Mouse (Mus musculus) bone marrow, adult 2 months (tissue): ENCODE measurements around the gene Acss2. TPM values are rescaled to one million over a fixed set of nuclear protein-coding genes. Genes with fewer than 3 reads are reported as not detected.
A peak's percentile ranks its signal among the peaks of the same experiment; 100 is the strongest.
"Not testable (repeated sequence)": the region's sequence is repeated elsewhere in the genome, so short reads cannot be mapped to it uniquely, and the experiment has no call there.

Experiments
- H3K27ac ChIP-seq: fragments of 200-500 bp; 2 replicates; pipeline ENCODE4 v1.5.1; 2012; ENCODE audit warnings: low read depth, mild to moderate bottlenecking, control low read depth, inconsistent platforms, low read length; ENCODE audit not compliant: control insufficient read depth, poor library complexity, insufficient read depth
- H3K4me1 ChIP-seq: fragments of 200-500 bp; 2 replicates; pipeline ENCODE4 v1.6.1; 2011; ENCODE audit warnings: low read length; ENCODE audit not compliant: control insufficient read depth, insufficient read depth
- H3K4me3 ChIP-seq: fragments of 200-500 bp; replicated peaks from 2 replicates; pipeline ENCODE3; 2011; ENCODE audit warnings: mild to moderate bottlenecking, low read depth, low read length, control low read depth; ENCODE audit not compliant: control insufficient read depth
- CTCF ChIP-seq: fragments of 200-500 bp; IDR thresholded peaks from 2 replicates; pipeline ENCODE4 v1.5.1; 2011; ENCODE audit warnings: low read length, control low read depth; ENCODE audit not compliant: control insufficient read depth, insufficient read depth
- POLR2A ChIP-seq: fragments of 200-500 bp; IDR thresholded peaks from 2 replicates; pipeline ENCODE4 v1.6.1; 2011; ENCODE audit warnings: low read depth, mild to moderate bottlenecking, control low read depth, low read length, borderline replicate concordance; ENCODE audit not compliant: control insufficient read depth
- WGBS: fragments of 180-500 bp; shearing (Covaris S2); methylation state at CpG from one replicate; pipeline ENCODE4 v1.1.7; 2018; 5-methylcytosine and 5-hydroxymethylcytosine counted together
- polyA plus RNA-seq: library from polyadenylated mRNA; stranded (reverse); fragments of >200 nt; gene quantifications from 2 replicates; pipeline ENCODE4 v1.2.4, GENCODE M21; 2011; ENCODE audit warnings: low replicate concordance; ENCODE audit not compliant: missing spikeins, insufficient read depth, insufficient read length

Acss2 gene
- polyA plus RNA-seq, 1 experiment = 13.9 TPM

DNA sequence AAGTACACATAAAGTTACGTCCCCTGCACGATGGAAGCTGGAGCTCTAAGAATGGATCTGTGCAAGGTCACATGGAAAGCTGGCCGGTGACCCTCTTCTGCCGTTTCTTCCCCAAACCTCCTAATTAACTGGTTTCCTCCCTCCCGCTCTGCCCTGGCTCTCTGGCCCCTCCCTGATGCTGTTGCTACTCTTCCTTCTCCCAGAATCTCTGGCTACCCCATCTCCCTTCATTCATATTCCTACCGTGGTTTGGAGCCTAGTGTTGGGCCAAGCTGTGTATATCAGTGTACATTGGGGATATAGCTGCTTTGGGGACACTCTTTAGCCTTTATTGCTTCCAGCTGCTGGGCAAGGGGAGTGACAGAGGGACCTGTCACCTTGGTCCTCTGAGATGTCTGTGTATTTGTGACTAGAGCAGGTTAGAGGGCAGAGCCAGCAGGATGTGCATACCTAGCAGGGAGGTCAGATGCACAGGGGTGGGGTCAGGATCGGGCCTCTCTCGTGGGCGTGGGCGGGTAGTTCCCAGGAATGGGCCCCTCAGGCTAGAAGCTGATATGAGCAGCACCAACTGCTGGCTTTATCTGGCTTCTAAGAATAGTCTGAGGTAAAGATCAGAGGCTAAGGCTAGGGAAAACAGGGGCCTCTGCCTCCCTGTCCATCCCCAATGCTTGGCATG is 87.0 kb downstream of the Acss2 start:
- TF ChIP-seq POLR2A = no peak
- TF ChIP-seq CTCF = no peak
- Histone ChIP-seq H3K4me3 (no peak overlapping the region), H3K4me1 (no peaks in the 10 kb centered on the region; the same call in 1 of the 2 replicates), H3K27ac (peak overlapping the region; percentile 77)
- WGBS = 56% methylated on average over 10 of the region's 10 CpGs

DNA sequence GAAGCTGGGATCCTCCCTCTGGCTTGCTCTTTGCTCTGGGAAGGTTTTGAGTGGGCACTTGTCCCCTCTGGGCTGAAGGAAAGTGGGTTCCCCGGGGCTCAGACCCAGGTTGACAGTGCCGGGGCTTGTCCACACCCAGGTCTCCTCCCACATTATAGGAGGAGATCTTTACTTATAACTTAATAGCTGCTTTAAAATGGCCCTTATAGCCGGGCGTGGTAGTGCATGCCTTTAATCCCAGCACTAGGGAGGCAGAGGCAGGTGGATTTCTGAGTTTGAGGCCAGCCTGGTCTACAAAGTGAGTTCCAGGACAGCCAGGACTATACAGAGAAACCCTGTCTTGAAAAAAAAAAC is 87.5 kb downstream of the Acss2 start:
- H3K4me3 ChIP-seq, H3K4me1 ChIP-seq: not testable (repeated sequence)
- WGBS = 58% methylated on average over 4 of the region's 4 CpGs
- H3K27ac ChIP-seq = peak overlapping the region; percentile 77

DNA sequence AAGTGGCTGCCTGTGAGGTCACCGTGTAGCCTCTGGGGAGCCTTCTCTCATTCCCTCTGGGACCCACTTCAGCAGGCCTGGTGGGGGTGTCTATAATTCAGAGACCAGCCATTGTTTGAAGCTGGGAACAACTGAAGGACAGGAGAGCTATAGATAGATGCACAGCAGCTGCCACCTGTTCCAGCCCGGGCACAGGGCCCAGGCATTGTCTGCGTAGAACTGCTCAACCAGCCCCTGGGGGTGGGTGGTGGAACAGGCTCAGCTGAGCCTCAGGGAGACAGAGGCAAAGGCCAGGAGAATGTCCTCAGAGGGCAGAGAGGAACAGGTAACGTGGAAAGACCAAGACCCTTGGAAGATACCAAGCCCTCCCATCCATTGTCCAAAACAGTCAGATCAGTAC is 88.6 kb downstream of the Acss2 start:
- no peaks in the 10 kb centered on the region; the same call in 1 of the 2 replicates for H3K4me1 ChIP-seq
- H3K4me3 ChIP-seq = no peak overlapping the region
- H3K27ac ChIP-seq = no peak overlapping the region
- 78% methylated on average over 4 of the region's 4 CpGs for WGBS
- no peak for TF ChIP-seq POLR2A
- TF ChIP-seq CTCF = no peak

DNA sequence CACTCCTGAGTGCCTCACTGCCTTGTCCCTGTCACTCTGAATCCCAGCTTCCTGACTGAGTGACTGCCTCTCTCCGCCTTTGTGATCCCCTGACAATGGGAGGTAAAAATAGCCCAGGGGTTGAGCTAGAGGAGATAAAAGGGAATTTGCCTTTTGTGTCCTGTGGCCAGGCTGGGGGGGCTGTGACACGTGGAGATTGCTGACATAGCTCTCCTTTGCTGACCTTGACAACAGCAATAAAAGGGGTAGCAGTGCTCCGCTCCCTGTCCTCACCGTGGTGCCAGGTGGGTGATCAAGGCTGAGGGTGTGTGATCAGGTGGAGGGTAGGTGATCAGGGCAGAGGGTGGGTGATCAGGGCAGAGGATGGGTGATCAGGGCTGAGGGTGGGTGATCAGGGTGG is 93.2 kb downstream of the Acss2 start, which contains the start of gene Myh7b:
Gene Myh7b, plus strand, starts transcription at position 235 of the 400 bp plus-strand sequence.
- WGBS = 61% methylated on average over 4 of the region's 4 CpGs
- Histone ChIP-seq H3K4me3 (no peak within 1 kb of the TSS), H3K4me1 (no peaks in the 10 kb centered on the region; the same call in 1 of the 2 replicates), H3K27ac (no peak within 1 kb of the TSS)
- no peak for TF ChIP-seq POLR2A
- TF ChIP-seq CTCF = no peak

DNA sequence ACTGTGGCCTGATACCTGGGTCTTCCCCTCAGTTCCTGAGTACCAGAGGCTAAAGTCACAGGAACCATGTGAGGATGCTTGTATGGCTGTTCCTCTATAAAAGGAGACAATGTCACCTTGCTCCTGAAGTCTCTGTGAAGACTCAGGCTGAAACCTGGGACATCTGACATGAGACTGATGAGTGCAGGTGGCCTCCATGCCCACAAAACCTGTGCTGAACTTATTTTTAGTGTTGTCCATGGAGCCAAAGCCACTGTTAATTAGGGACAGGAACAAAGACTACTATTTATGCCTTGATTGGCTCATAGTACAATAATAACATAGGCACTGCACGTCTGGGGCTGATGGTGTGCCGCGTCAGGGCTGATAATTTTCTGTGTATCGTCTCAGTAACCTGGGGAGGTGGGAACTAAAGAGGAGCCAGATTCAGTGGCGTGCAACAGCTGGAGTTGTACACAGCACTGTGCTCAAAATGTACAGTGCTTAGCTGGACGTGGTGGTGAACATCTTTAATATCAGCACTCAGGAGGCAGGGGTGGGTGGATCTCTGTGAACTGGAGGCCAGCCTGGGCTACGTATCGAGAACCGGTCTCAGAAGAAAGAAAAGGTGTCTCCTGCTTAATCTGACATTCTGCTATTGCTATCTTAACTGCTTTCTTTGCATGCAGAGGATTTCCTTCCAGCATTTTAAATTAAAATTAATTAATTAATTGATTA is 94.2 kb downstream of the Acss2 start:
- Histone ChIP-seq H3K4me3 (no peak overlapping the region), H3K27ac (no peak overlapping the region), H3K4me1 (no peaks in the 10 kb centered on the region)
- TF ChIP-seq POLR2A = no peak
- 84% methylated on average over 9 of the region's 9 CpGs for WGBS

DNA sequence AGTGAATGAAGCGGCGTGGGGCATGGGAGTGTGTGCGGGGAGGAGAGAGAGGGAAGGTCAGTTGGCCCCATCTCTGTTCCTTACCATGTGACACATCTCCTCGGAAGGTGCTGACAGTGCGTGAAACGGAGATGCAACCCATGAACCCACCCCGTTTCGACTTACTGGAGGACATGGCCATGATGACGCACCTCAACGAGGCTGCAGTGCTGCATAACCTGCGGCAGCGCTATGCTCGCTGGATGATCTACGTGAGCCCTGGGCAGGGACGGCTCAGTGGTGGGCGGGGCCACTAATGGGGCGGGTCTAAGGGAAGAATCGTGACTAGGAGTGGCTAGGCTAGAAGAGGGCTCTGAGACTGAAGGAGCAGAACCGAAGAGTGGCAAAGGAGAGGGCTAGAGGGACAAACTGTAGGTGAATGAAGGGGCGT is 95.6 kb downstream of the Acss2 start:
- Histone ChIP-seq H3K27ac (no peak overlapping the region), H3K4me3 (peak overlapping the region; percentile 36), H3K4me1 (no peaks in the 10 kb centered on the region)
- WGBS = 6% methylated on average over 20 of the region's 20 CpGs
- TF ChIP-seq CTCF = no peak
- TF ChIP-seq POLR2A = no peak

DNA sequence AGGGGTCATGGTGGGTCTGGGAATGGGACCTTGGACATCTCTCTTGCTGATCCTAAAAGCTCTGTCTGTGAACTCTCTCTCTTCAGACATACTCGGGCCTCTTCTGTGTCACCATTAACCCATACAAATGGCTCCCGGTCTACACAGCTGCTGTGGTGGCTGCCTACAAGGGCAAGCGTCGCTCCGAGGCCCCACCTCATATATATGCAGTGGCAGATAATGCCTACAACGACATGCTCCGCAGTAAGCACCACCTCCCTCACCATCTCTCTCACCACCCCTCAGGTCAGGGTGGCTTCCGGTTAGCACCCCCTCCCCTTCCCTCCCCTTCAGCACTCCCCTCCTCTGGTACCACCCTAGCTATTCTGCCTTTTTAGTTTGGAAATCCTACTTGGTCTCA is 96.2 kb downstream of the Acss2 start:
- H3K4me1 ChIP-seq = no peaks in the 10 kb centered on the region
- H3K4me3 ChIP-seq = no peak overlapping the region
- TF ChIP-seq POLR2A (no peak), CTCF (no peak)
- 70% methylated on average over 8 of the region's 8 CpGs for WGBS
- H3K27ac ChIP-seq = no peak overlapping the region

DNA sequence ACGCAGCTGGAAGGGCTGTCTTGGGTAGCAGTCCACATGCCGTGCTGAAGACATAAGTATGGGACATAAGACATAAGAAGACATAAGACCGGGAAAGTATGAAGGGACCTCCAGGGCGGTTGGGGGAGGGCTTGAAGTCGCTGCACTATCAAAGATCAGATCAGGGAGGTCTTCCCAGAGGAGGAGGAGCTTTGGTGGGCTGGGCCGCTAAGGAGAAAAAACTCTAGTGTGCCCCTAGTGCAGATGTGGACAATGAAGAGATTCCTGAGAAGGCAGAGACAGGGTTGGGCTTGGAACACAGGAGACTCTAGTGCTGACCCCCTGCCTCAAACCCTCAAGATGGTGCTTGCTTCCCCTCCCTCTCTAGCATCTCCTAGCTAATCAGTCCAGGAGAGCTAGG is 99.2 kb downstream of the Acss2 start:
- WGBS = 46% methylated on average over 6 of the region's 6 CpGs
- TF ChIP-seq CTCF = no peak
- TF ChIP-seq POLR2A = no peak
- Histone ChIP-seq H3K4me3 (no peak overlapping the region), H3K27ac (no peak overlapping the region), H3K4me1 (no peaks in the 10 kb centered on the region)

DNA sequence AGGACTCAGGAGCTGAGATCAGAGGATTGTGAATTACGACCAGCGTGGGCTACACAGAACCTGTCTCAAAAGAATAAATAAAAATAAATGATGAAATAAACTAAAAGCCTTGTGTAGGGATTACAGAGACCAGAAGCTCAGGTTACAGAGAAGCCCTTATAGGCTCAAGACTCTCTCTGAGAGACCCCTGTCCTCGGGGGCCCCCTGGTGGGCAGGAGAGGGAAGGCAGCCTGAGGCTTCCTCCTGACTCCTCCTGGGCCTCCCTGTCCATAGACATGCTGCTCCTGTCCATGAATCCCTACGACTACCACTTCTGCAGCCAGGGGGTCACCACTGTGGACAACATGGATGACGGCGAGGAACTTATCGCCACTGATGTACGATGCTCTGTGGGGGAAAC is 102.1 kb downstream of the Acss2 start:
- 15% methylated on average over 8 of the region's 8 CpGs for WGBS
- no peaks in the 10 kb centered on the region for H3K4me1 ChIP-seq
- TF ChIP-seq POLR2A (no peak), CTCF (peak; percentile 83)
- no peak overlapping the region for H3K4me3 ChIP-seq
- no peak overlapping the region for H3K27ac ChIP-seq
